In the genomic region with DNA sequence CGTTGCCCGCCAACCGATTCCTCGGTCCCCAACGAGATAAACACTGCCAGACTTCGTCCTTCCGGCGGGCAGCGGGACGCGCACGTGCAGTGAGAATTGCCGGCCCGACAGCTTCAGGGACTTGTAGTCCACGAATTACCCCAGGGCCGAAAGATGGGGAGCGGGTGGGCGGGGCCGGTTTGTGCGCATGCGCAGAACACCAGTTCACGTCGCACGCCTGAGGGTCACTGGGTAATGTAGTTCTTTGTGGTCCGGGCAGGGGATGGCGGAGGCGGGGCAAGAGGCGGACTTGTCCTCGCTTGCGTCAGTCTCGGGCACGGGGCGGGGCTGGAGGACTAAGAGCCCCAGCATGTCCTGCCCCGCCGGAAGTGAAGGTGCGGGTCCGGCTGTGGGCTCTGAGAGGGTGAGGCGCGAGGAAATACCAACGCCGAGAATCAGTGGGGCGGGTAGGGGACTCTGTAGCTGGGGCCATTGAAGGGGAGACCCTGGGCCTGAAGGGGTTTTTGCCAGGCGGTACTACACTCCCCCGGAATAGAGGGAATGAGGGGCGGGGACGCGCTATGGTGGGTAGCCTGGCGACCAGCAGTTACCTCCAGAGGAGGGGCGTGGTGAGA, we compare ENCODE assay signal across 8 mouse cellular contexts. TPM values are rescaled to one million over a fixed set of nuclear protein-coding genes. Genes with fewer than 3 reads are reported as not detected.
DNase-seq lines count a peak whose midpoint lies in the region; ATAC-seq and TF ChIP-seq lines count a peak whose summit lies in the region.

A gene (minus strand): TSS at position 155 of the 614 bp plus-strand sequence.

- no peak for TF ChIP-seq EP300 in MEL (IDR thresholded peaks at IDR 0.05; ENCODE audit: low read depth in 1 of 2, low read length in 2 of 2)

- no peaks in the 10 kb centered on the region for H3K9me3 ChIP-seq in MEL (replicated peaks; ENCODE audit: insufficient read depth, low read length)
- H3K9me3 ChIP-seq in forebrain, postnatal 0 days (ENCODE audit: low read length), result no peaks in the 10 kb centered on the region
- H3K9me3 ChIP-seq in lung, embryonic 15.5 days, result no peaks in the 10 kb centered on the region

- under 1% methylated on average over 49 of the region's 49 CpGs for WGBS in cerebellum, adult 2 months
- WGBS in forebrain, postnatal 0 days, result under 1% methylated on average over 49 of the region's 49 CpGs
- WGBS in lung, embryonic 15.5 days, result under 1% methylated on average over 49 of the region's 49 CpGs

- no peak for TF ChIP-seq CTCF in MEL (IDR thresholded peaks at IDR 0.05 in 2 of 3, conservative IDR thresholded peaks at IDR 0.05 in 1 of 3; ENCODE audit: control insufficient read depth in 1 of 3, insufficient read depth in 1 of 3, low read depth in 2 of 3, low read length in 3 of 3, poor library complexity in 1 of 3, severe bottlenecking in 1 of 3)
- TF ChIP-seq CTCF in cerebellum, adult 2 months (IDR thresholded peaks at IDR 0.05; ENCODE audit: borderline replicate concordance, insufficient read depth, low read depth, low read length), result no peak
- 0 out of 2 replicates have a peak, but pooled peaks have one; percentile 29 for TF ChIP-seq CTCF in forebrain, postnatal 0 days (IDR thresholded peaks at IDR 0.05; ENCODE audit: low read depth)

- H3K4me2 ChIP-seq in forebrain, postnatal 0 days (ENCODE audit: low read depth), result peak within 1 kb of the TSS; percentile 64
- peak within 1 kb of the TSS; percentile 81 for H3K4me2 ChIP-seq in lung, embryonic 15.5 days

- TF ChIP-seq POLR2A in MEL (IDR thresholded peaks at IDR 0.05; ENCODE audit: control insufficient read depth in 1 of 2, insufficient read depth in 1 of 2, low read depth in 1 of 2, low read length in 2 of 2, poor library complexity in 1 of 2), result peak; percentile 34 to 68; a peak in 3 of 4 replicates
- TF ChIP-seq POLR2A in cerebellum, adult 2 months (IDR thresholded peaks at IDR 0.05; ENCODE audit: borderline replicate concordance, insufficient read depth, low read length), result peak; percentile 5; the same call in 1 of the 2 replicates

- no peaks in the 10 kb centered on the region for H3K27me3 ChIP-seq in MEL (ENCODE audit: control insufficient read depth in 1 of 2, insufficient read depth in 2 of 2, low read length in 2 of 2)
- H3K27me3 ChIP-seq in cerebellum, adult 2 months (ENCODE audit: control insufficient read depth, insufficient read depth, low read length), result no peaks in the 10 kb centered on the region
- no peaks in the 10 kb centered on the region for H3K27me3 ChIP-seq in forebrain, postnatal 0 days (ENCODE audit: insufficient read depth, low read length)
- H3K27me3 ChIP-seq in lung, embryonic 15.5 days, result no peaks in the 10 kb centered on the region

- peaks cover 35% of the 10 kb centered on the region for H3K79me2 ChIP-seq in MEL (ENCODE audit: control insufficient read depth, insufficient read depth, low read length, poor library complexity)

- peak within 1 kb of the TSS; percentile 80 to 93 for H3K4me3 ChIP-seq in MEL (ENCODE audit: control insufficient read depth in 1 of 2, insufficient read depth in 1 of 2, low read depth in 2 of 2, low read length in 2 of 2)
- peak within 1 kb of the TSS; percentile 91 for H3K4me3 ChIP-seq in cerebellum, adult 2 months (replicated peaks; ENCODE audit: insufficient read depth, low read depth, low read length)
- peak within 1 kb of the TSS; percentile 82 for H3K4me3 ChIP-seq in forebrain, postnatal 0 days (ENCODE audit: low read depth, low read length)
- H3K4me3 ChIP-seq in lung, embryonic 15.5 days, result peak within 1 kb of the TSS; percentile 60

- peak within 1 kb of the TSS; percentile 86 for H3K27ac ChIP-seq in MEL (ENCODE audit: control insufficient read depth, low read depth, low read length)
- peak within 1 kb of the TSS; percentile 59; the same call in 1 of the 2 replicates for H3K27ac ChIP-seq in cerebellum, adult 2 months (ENCODE audit: insufficient read depth, low read length)
- H3K27ac ChIP-seq in forebrain, postnatal 0 days (ENCODE audit: low read depth, low read length), result peak within 1 kb of the TSS; percentile 89
- peak within 1 kb of the TSS; percentile 88 for H3K27ac ChIP-seq in lung, embryonic 15.5 days

- peak; percentile 98 for ATAC-seq in forebrain, postnatal 0 days
- peak; percentile 98 for ATAC-seq in lung, embryonic 15.5 days (ENCODE audit: borderline replicate concordance, extremely low read depth, low FRiP score, low TSS enrichment)

- H3K9ac ChIP-seq in MEL (ENCODE audit: control insufficient read depth, low read depth, low read length, poor library complexity, severe bottlenecking), result peak within 1 kb of the TSS; percentile 95
- peak within 1 kb of the TSS; percentile 69 for H3K9ac ChIP-seq in forebrain, postnatal 0 days
- H3K9ac ChIP-seq in lung, embryonic 15.5 days, result peak within 1 kb of the TSS; percentile 60

- peaks cover 0 to 13% of the 10 kb centered on the region in 2 experiments; a peak in 2 of 4 replicates for H3K36me3 ChIP-seq in MEL (ENCODE audit: control insufficient read depth in 1 of 2, insufficient read depth in 2 of 2, low read length in 2 of 2)
- peaks cover 57% of the 10 kb centered on the region for H3K36me3 ChIP-seq in forebrain, postnatal 0 days (ENCODE audit: insufficient read depth)
- peaks cover 54% of the 10 kb centered on the region for H3K36me3 ChIP-seq in lung, embryonic 15.5 days

- H3K4me1 ChIP-seq in MEL (ENCODE audit: control insufficient read depth in 1 of 2, insufficient read depth in 2 of 2, low read length in 2 of 2), result peaks cover 2 to 9% of the 10 kb centered on the region in 2 experiments; a peak in 3 of 4 replicates
- H3K4me1 ChIP-seq in cerebellum, adult 2 months (ENCODE audit: control insufficient read depth, insufficient read depth, low read length), result peaks cover 15% of the 10 kb centered on the region
- peaks cover 16% of the 10 kb centered on the region; the same call in 1 of the 2 replicates for H3K4me1 ChIP-seq in forebrain, postnatal 0 days (ENCODE audit: insufficient read depth)
- H3K4me1 ChIP-seq in lung, embryonic 15.5 days, result peaks cover 26% of the 10 kb centered on the region

- no peak for TF ChIP-seq RAD21 in MEL (IDR thresholded peaks at IDR 0.05; ENCODE audit: low read depth, low read length)

- peak; percentile 100 for DNase-seq in MEL (ENCODE audit: low read depth, low spot score)
- DNase-seq in cerebellum, adult 2 months, result peak; percentile 97 to 99
- peak; percentile 99 for DNase-seq in forebrain, postnatal 0 days
- peak; percentile 98 for DNase-seq in heart, postnatal 4 days
- DNase-seq in layer of hippocampus, adult 8-10 months (ENCODE audit: low spot score in 2 of 2), result peak; percentile 96
- peak; percentile 98 for DNase-seq in ovary, adult 18-20 months (ENCODE audit: low spot score)
- peak; percentile 99 for DNase-seq in thymus, postnatal 0 days (ENCODE audit: low spot score)

TF ChIP-seq in MEL, 35 proteins besides CTCF, POLR2A, EP300 and RAD21 (continues in another document):
- TF ChIP-seq ELF1 (IDR thresholded peaks at IDR 0.05; ENCODE audit: low read depth, low read length) (peak; percentile 42), USF1 (IDR thresholded peaks at IDR 0.05; ENCODE audit: low read depth, low read length) (peak; percentile 55), CHD1 (IDR thresholded peaks at IDR 0.05; ENCODE audit: low read depth, low read length) (no peak), HCFC1 (IDR thresholded peaks at IDR 0.05; ENCODE audit: low read depth, low read length) (peak; percentile 98), GATA1 (IDR thresholded peaks at IDR 0.05; ENCODE audit: low read depth, low read length) (no peak), E2F4 (IDR thresholded peaks at IDR 0.05; ENCODE audit: borderline replicate concordance, low read depth, low read length) (no peak), NELFE (IDR thresholded peaks at IDR 0.05; ENCODE audit: low read depth, low read length) (peak; percentile 72), ZNF384 (IDR thresholded peaks at IDR 0.05; ENCODE audit: low read depth, low read length) (no peak), MEF2A (IDR thresholded peaks at IDR 0.05; ENCODE audit: extremely low read depth, insufficient replicate concordance, low read depth, low read length, poor library complexity, severe bottlenecking) (no peak), MYB (IDR thresholded peaks at IDR 0.05; ENCODE audit: low read depth, low read length) (no peak), GABPA (IDR thresholded peaks at IDR 0.05; ENCODE audit: low read depth, low read length) (no peak), ETS1 (IDR thresholded peaks at IDR 0.05; ENCODE audit: low read depth, low read length) (no peak), JUND (IDR thresholded peaks at IDR 0.05; ENCODE audit: low read depth, low read length) (no peak), CHD2 (IDR thresholded peaks at IDR 0.05; ENCODE audit: low read length) (no peak), MAFK (IDR thresholded peaks at IDR 0.05; ENCODE audit: borderline replicate concordance, low read depth, low read length) (no peak), MAX (IDR thresholded peaks at IDR 0.05; ENCODE audit: low read length) (peak; percentile 72; the same call in 1 of the 2 replicates), ZKSCAN1 (IDR thresholded peaks at IDR 0.05; ENCODE audit: low read depth, low read length) (no peak), BHLHE40 (IDR thresholded peaks at IDR 0.05; ENCODE audit: borderline replicate concordance, low read depth, low read length) (peak; percentile 90), ZMIZ1 (IDR thresholded peaks at IDR 0.05; ENCODE audit: low read depth, low read length) (peak; percentile 57), MXI1 (IDR thresholded peaks at IDR 0.05; ENCODE audit: low read depth, low read length) (peak; percentile 90), POLR2AphosphoS2 (IDR thresholded peaks at IDR 0.05; ENCODE audit: low read length) (peak; percentile 70; the same call in 1 of the 2 replicates), TCF12 (IDR thresholded peaks at IDR 0.05; ENCODE audit: low read depth, low read length) (peak; percentile 53; the same call in 1 of the 2 replicates), NRF1 (IDR thresholded peaks at IDR 0.05; ENCODE audit: insufficient read depth, low read depth, low read length, poor library complexity, severe bottlenecking) (peak; percentile 84), RCOR1 (IDR thresholded peaks at IDR 0.05; ENCODE audit: low read depth, low read length) (no peak)

RNA-seq across cellular contexts. Expression of the gene that starts here (rescaled TPM):
- 93.6 and 95.0 TPM in 2 replicates for total RNA-seq in MEL (2012; rRNA removed)
- 100 to 1,000 TPM in 1 of 2 experiments, not detected in 1; 203 TPM for polyA plus RNA-seq in MEL (2012; ENCODE audit: insufficient read depth in 1 of 2, insufficient read length in 2 of 2, low read depth in 1 of 2, low replicate concordance in 2 of 2, missing spikeins in 1 of 2)
- 237 and 240 TPM in 2 replicates for polyA plus RNA-seq in cerebellum, adult 2 months (2012; rRNA removed)
- 71.1 and 77.3 TPM in 2 replicates for total RNA-seq in forebrain, postnatal 0 days (2014; rRNA removed)
- polyA plus RNA-seq in forebrain, postnatal 0 days (2015; fragmentation: Nextera tagmentation; extraction: Ambion mirVana), result 207 and 211 TPM in 2 replicates
- total RNA-seq in heart, postnatal 4 days (2021), result 100 to 1,000 TPM; 138 to 140 TPM
- total RNA-seq in layer of hippocampus, adult 8-10 months (2022), result 100 to 1,000 TPM; 155 to 173 (median 166) TPM
- polyA plus RNA-seq in lung, embryonic 15.5 days (2015; fragmentation: Nextera tagmentation; extraction: Ambion mirVana), result 117 and 122 TPM in 2 replicates
- 77.8 and 78.6 TPM in 2 replicates for polyA plus RNA-seq in thymus, postnatal 0 days (2015; fragmentation: Nextera tagmentation; extraction: Ambion mirVana)

Comparison
In these comparisons a context has a peak if more than half of its experiments do, and no peak if none do; other contexts are left out.
1. Peak in every context shown above with its lines: DNase-seq, ATAC-seq, H3K4me3 ChIP-seq and H3K27ac ChIP-seq.